Mouse (Mus musculus) right cerebral cortex, postnatal 10 days (tissue): Measurements from ENCODE around the gene Ptch1.
A peak's percentile ranks its signal among the peaks of the same experiment; 100 is the strongest.

Source experiments
- DNase-seq, 2 experiments: peaks; one replicate each; pipeline ENCODE4 v3.0.0; 2021; ENCODE audit warnings: low spot score in 2 of 2

Gene Ptch1

DNA sequence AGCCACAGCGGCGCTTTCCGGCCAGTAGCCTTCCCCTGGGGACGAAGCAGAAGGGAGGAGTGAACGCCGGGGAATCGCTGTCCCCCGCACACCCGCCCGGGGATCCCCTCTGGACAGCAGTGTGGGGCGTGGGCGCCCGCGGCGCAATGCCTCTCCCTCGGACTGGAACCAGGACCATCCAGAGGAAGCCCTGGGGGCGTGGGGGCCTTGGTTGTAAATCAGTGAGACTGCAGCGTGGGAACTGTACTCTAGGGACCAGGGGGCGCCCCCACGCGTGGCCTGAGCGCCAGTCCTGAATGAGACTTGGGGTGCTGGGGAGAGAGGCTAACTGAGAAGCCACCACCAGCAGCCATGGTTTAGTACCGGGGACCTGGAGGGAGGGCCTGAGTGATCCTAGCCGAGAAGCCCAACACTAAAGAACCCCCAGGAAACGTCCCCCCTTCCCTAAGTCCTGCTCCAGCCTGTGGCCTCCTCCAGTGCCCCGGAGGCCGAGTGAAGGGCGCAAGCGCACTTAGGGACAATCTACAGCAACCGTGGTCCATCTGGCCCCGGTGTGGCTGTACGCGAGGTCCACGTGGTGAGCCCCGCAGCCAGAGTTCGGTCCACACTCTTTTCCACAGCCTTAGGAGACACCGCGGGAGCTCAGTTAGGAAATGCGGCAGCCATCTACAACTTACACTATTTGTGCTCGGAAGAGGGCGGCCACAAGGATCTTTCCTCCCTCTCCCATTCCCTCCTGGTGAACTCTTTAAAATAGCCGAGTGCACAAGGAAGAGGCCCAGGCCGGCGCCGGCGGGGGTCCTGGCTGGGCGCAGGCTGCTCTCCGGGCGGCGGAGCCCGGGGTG, 9.4 kb downstream of the Ptch1 start:
- DNase-seq = peak; percentile 56 to 63

DNA sequence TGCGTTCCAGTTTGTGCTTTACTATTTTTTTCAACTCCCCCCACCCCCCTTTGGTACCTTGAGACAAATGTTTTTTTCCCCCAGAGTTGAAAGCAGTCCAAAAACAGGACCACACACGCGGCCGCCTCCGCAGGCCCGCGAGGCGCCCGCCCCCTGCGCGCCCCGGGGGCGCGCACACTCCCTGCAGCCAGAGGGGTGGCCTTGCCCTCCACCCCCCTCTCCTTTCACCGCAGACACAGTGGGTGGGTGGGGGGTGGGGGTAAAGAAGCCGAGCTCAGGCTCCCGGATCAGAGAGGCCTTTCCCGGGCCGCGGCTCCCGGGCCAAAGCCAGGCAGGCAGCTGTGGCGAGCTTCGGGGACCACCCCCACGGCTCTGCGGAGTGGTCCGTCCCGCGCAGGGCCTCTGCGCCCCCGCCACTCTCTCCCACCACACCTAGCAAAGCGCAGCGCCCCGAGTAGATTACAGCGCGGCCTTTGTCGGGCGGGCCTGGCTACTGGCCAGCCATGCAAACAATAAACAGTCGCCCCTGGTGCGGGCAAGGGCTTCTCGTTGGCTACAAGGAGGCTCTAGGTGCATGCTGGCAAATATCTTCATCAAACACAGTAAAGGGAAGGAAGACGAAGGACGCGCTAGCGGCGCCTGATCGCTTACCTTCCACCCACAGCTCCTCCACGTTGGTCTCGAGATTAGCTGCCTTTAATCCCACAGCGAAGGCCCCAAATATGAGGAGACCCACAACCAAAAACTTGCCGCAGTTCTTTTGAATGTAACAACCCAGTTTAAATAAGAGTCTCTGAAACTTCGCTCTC, 10.2 kb downstream of the Ptch1 start:
- DNase-seq = peak; percentile 80 to 84

DNA sequence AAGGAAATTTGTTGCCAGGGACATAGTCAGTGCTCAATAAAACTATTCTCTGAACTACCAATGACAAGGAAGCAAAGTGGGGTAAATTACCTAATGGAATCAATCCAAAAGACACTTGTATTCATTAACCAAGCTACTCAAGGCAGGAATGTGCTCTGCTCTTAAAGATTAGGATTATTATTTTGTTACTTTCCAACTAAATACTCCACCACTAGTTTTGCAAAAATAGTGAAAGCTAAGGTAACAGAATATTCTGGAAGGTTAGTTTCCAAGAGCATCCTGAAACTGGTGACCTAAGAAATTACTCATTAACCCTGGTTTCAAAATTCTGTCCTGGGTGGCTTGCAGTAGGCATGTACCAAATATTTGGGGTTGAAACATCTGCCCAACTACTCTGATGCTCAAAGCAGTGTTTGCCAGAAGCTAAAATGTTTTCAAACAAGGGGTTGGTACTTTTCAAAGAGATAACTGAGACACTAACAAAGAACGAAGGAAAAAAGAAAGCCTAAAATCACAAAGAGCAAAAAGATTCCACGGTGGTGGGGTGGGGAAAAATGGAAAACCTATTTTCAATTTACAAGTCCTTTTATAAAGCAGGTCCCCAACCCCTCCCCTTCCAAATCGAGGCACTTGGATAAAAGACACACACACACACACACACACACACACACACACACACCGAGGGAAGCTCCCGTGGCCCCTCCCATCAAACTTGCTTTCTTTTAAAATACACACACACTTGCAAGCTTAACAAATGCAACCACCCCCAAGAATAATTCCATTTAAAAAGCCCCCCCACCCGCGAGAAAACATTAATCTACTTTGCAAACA, 11.0 kb downstream of the Ptch1 start:
- no peak for DNase-seq

DNA sequence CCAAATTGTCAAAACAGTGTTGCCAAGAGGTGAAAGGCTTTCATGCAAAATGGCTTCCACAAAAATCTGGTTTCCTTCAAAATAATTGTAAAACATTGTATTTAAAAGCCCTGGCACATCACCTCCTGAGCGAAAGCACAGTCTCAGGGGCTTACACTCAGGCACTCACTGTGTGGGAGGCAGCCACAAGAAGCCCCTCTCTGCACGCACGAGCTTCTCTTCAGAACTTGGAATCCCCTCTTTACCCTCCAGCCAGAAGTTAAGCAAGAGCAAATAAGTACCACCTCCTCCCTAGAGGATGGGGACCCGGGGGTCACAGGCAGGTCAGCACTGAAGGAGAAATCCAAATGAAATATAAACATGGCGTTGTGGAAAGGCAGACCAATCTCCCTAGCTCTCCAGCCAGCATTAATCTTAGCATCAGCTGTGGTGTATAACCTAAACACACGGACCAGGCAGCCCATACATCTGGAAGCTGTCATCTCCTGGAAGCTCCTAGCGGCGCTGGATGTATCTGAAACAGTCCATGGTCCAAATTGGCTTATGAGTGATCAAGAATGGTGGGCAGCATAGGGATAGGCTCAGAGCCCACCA, 15.0 kb downstream of the Ptch1 start:
- no peak for DNase-seq

DNA sequence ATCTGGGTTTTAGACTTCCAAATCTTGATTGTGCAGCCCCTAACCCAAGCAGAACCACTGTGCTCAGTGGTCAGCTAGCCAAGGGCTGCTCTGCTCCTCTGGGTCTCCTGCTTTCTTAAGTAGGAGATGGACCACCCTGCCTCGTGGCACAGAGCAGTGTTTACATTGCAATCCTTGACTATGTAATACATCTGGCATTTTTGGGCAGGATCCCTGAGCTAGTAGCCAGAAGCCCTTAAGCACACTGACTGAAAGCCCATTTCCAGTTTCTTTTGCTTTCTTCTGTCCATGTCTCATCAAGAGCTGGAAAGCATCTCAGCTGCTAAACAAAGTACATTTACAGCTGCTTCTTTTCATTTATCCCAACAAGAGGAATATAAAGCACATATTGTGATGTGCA, 17.0 kb downstream of the Ptch1 start:
- no peak for DNase-seq

DNA sequence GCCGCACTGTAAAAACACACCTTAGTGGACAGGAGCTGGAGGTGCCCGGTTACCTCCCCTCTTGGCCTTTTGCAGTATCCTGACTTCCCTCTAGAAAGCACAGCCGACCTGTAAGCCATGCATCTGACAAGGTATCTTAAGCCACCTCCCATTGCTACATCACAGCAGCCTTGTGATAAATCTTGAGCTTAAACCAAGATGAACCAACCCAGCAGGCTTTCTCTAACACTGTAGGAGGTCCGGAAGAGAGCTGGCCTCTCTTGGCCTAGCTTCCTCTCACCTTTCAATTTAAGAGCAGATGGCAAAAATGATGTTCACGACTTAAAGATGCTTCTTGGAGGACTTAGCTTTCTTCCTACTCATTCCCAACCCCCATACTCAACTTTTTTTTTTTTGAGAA, 17.5 kb downstream of the Ptch1 start:
- no peak for DNase-seq

DNA sequence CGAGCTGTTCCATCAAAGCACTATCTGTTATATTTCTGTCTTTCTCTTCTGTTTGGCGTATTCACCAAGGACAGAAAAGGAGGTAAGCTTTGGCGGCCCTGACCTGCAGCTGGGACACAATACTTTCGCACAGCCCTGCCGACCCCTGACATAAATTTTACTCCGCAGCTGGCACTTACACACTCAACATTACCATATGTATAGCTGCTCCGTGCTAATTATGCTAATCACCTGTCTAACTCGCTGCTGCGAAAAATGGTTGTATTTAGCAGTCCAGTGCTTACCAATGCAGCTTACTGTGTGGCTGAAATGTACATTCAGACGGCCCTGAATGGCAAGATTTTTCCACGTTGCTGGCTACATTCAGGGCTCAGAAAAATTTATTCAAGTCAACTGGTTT, 18.8 kb downstream of the Ptch1 start:
- DNase-seq = no peak

DNA sequence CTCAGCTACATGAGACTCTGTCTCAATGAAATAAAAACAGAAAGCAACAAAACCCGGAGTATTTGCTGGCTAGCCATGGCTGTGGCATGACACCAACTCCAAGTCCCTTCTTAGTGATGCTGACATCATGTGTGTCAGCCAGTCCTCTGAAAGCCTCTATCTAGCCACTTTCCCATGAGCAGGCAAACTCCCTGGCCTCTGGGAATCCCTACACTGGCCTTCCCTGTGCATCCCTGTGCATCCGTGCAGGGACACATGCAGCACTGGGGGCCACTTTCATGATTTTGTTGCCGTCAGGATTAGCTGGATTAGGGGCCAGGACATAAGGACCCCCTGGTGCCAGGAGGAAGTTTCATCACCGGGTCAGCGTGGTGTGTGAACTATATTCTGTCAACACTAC, 20.0 kb downstream of the Ptch1 start:
- no peak for DNase-seq

DNA sequence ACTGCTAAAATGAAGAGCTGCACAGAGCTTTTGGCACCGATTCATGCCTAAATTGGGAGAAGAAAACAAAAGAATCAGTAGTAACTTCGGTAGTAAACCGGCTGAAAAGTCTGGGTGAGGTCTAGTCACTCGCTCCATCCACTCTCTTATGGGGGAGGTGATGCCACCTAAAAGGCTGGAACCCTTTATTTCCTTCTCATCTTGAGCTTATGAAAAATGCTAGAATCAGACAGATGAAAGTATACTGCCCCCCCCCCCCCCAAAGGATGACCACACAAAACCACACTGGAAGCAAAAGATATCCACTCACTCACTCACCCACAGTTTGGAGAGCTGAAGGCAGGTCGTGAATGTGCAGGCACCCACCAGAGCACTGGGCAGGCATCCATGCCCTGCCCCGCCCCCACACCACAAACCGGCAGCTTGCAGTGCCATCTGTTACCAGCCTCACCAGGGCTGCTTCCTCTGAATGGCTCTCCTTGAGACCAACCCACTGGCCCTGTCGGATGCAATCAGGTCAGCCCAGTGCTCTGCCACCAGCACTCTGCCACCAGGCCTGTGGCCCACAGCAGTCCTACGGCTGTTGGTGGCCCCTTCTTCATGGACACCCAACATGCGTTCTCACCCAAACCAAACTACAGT, 21.0 kb downstream of the Ptch1 start:
- peak; percentile 85 to 87 for DNase-seq

DNA sequence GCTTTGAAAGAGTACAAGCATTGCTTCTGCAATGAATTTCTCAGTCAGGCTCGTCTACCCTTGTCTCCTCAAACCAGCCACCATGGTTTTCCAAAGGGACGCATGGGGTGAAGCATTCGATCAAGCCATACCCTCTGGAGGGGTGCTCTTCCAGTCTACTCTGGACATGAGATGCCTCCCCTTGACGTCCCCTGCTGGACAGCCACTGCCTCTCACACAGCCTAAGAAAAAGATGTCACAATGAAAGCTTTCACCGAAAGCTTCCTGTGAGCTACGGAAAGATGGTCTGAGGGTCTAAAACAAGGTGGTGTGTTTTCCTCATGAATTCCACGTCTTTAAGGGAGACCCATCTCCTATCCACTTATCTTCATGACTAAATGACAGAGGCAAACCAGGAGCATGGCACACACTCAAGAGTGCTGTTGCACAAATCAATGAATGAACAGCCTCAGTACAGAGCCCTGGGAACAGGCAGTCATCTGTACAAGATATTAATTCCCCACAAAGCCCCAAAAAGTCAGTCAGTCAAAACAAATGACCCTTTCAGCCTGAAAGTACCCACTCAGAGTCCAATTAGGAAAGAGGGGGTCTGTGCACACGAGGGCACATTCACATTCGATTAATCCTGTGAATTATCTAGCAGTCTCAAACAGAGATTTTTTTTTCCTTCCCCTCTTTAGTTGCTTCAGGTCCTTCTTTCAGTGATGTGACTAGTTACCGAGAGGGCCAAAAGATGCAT, 21.7 kb downstream of the Ptch1 start:
- no peak for DNase-seq

DNA sequence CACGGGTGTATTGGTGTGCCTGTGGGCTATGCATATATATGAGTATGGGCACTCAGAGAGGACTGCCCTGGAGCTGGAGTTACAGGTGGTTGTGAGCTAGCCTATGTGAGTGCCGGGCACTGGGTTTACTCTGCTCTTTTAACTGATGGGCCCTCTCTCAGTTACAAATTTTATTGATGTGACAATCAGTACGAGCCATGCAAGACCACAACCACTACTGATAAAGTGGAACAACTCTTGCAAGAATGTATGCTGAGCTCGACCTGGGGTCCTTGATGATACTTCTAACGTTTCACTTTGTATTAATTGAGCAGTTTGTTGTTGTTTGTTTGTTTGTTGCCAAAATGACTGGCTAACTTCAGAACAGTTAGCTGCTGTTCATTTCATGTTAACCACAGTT, 23.0 kb downstream of the Ptch1 start:
- DNase-seq = no peak

DNA sequence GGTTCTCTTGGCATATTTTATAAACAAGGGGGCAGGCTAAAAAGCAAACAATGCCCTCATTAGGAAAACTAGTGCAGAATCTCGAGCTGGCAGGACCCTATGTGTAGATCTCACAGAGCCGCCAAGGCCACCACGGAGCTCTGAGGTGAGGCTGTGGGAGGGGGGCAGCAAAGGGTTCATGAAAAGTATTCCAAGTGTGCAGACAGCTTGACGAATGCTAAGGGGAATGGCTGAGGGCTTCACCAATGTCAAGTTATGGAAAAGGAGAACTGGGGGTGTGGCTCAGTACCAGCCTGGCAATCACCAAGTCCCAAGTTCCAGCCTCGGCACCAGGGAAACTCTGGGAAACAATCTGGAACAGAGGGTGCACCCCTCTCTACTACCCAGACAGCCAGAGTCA, 24.2 kb downstream of the Ptch1 start:
- DNase-seq = peak; percentile 54 to 67

DNA sequence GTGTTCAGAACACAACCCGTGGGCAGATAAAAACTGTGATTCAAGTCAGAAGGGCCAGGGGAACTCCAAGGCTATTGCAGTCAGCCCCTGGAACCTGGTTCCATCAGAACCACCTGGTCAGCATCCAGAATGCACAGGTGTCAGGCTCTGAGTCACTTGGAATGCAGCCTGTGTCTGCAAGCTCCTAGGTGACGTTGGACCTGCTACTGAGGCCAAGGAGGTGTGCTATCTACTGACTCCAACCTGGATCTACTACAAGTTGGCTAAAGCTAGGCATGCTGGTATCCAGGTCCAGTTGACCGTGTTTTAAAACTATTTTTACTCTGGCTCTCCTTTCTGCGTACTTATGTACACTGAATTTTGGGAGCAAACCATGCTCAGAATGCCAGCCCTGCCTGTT, 24.8 kb downstream of the Ptch1 start:
- no peak for DNase-seq

DNA sequence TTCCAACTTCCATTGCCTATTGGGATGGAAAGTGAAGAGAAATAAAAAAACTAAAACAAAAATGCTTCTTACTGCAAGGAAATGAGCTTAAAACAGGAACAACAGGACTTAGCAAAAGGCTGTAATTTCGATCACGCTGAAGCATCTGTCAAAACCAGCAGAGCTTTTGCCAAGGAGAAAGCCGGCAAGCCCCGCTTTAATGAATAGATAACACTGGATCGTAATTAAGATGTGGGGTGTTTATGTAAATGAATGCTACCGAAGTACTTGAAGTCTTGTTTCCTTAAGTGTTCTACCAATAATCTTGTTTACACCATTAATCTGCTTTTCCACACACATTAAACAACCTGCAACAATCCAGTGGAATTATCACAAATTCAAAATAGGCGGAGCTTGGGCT, 28.1 kb downstream of the Ptch1 start:
- no peak for DNase-seq

DNA sequence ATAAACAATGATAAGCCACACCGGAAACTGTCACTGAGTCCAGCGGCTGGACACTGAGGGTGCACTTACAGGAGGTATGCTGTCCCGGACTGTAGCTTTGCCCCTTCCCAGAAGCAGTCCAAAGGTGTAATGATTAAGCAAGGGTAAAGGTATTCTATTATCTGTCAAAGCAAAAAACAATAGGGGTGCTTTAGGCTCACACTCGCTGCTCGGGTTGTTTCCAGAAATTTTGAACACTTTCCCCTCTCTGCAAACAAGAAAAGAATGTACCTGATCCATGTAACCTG, 28.5 kb downstream of the Ptch1 start:
- no peak for DNase-seq

DNA sequence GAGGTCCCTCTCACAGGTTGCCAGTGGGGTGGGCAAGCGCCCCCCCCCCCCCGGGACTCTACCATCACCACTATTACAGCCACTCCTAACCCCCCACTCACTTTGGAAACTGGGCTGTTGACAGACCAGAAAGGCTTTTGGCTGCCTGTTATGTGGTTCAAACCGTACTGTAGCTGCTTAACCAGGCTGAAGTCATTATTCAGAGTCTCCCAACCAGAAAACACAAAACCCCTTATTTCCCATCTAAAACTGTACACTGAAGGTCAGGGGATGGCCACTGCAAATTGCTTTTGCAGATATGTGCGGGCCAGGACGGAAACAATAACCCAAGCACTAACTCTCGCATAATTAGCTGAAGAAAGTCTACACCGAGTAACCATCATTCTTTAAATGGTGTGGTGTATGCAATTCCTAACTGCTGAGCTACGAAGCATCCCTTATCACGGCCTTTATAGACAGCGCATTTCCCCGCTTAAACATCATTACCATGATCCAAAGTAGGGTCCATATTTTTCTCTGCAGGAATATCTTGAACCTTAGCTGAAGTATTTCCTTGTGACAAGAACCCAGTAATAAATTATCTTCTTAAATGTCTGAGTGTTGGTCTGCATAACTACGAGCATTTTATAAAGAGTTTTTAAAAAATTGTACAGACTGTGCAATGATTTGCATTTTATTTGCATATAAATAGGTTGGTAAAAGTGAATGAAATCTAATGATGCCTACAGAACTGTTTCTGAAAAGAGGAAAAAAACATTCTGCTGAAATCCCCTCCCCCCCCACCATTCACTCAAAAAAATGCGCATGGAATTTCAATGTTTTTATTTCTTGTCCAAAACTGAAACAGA, 29.1 kb downstream of the Ptch1 start:
- no peak for DNase-seq

DNA sequence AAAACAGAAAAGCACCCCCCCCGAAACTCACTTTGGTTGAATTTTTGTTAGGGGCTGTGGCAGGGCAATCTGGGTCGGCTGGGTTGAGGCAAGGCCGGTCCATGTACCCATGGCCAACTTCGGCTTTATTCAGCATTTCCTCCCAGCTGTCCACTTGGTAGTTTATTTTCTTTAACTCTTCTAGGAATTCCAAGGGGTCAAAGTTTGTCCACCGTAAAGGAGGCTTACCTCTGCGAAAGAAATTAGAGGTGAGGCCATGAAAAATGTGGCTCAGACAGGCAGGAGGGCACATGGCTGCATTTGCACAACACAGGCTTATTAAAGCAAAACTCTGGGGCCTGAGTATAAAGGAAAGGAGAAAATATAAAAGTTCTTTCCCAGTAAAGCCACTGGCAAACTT, 29.9 kb downstream of the Ptch1 start:
- no peak for DNase-seq

DNA sequence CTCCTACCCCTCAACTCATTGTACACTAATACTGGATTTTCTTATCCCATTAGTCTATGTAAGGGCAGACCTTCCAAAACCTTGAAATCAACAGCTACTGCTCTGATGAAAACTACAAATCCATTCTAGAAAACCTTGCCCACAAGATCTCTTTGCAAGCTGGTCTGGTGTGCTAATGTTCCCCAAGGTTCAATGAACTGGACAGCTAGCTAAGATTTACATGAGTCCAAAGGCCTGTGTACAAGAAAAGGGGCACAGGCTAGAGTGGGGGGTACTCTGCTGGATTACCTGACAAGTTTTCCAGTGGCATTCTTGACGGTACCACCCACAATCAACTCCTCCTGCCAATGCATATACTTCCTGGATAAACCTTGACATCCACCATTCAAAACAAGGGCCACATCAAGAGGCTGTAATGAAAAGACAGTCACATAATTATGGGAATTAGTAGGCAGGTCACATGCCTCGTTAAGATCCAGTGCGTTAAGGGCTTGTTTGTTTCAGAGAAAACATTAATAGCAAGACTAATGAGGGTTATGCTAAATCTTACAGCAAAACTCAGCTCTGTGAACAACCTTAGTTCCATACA, 30.5 kb downstream of the Ptch1 start:
- no peak for DNase-seq

DNA sequence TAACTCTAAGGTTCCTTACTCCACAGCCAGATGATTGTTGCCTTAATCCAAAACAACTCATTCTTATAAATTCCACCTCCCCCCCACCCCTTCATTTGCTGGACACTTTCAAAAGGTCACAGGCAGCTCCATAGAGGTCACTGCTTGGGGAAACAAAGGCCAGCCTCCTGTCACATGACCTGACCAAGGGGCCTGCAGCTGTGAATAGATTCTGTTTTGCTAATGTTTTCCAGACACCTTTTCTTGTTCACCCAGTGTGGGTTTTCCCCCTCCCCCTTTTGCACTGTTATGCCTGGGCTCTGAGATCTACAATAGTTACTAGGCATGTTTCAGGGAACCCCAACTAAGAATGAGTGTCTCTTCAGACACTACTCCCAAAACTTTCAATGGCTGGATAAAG, 31.9 kb downstream of the Ptch1 start:
- no peak for DNase-seq

DNA sequence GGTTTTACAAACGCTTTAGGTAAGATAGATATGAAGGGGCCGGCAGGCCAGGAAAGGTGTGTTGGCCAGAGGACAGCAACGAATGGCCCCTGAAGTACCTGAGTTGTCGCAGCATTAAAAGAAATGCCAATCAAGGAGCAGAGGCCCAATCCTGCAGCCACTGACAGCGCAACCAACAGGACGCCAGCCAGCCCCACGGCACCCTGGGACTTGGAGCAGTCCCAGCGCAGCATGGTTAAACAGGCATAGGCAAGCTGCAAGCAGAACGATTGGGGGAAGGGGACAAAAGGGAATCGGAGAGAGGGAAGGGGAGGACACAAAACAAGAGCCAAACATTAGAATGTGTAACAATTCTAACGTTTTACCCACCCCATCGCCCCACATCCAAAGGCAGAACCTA, 32.8 kb downstream of the Ptch1 start:
- DNase-seq = no peak
